Mouse (Mus musculus): Measurements from ENCODE around the gene Olfr251. TPM values are rescaled to one million over a fixed set of nuclear protein-coding genes. Genes with fewer than 3 reads are reported as not detected.
"Not testable (repeated sequence)": the region's sequence is repeated elsewhere in the genome, so short reads cannot be mapped to it uniquely, and the experiment has no call there.

Olfr251 gene
- not detected in 2 replicates for polyA plus RNA-seq (2015; fragmentation: Nextera tagmentation; extraction: Ambion mirVana)

DNA sequence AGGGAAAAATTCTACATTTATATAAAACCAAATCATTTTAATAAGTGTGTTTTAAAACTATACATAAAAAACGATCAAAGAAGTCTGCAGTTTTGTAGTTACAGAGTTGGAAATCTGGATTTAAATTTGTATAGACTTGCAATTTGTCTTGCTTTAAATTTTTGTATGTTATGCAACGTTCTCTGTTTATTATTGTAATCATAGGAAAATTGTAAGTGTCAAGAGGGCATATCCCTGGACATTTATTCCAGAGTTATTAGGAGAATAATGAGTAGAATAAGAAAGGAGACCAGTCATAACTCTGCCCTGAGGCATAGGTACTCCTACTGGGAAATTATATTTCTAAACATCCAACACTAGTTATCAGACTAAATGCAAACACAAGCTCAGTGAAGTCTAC lies at the start of gene Olfr251:
TSS of gene Olfr251 (plus strand) at position 301 of the 400 bp plus-strand sequence.
- H3K4me3 ChIP-seq (replicated peaks; ENCODE audit: low read depth, low read length), result no peak within 1 kb of the TSS
- H3K4me1 ChIP-seq (replicated peaks; ENCODE audit: insufficient read depth, low read length), result no peaks in the 10 kb centered on the region
- no peaks in the 10 kb centered on the region for H3K36me3 ChIP-seq (ENCODE audit: insufficient read depth, low read length)
- no peak within 1 kb of the TSS for H3K27ac ChIP-seq
- no peak for ATAC-seq (replicated peaks; ENCODE audit: low FRiP score, low read depth)
- H3K4me2 ChIP-seq (ENCODE audit: low read length), result no peak within 1 kb of the TSS
- no peaks in the 10 kb centered on the region for H3K27me3 ChIP-seq (ENCODE audit: insufficient read depth, low read length)
- no peak for TF ChIP-seq CTCF (IDR thresholded peaks at IDR 0.05; ENCODE audit: low read depth)
- DNase-seq (ENCODE audit: low spot score), result no peak
- 65% methylated on average over 2 of the region's 2 CpGs for WGBS
- no peak within 1 kb of the TSS for H3K9ac ChIP-seq (ENCODE audit: low read depth, low read length)
- H3K9me3 ChIP-seq (replicated peaks; ENCODE audit: low read length), result no peaks in the 10 kb centered on the region

DNA sequence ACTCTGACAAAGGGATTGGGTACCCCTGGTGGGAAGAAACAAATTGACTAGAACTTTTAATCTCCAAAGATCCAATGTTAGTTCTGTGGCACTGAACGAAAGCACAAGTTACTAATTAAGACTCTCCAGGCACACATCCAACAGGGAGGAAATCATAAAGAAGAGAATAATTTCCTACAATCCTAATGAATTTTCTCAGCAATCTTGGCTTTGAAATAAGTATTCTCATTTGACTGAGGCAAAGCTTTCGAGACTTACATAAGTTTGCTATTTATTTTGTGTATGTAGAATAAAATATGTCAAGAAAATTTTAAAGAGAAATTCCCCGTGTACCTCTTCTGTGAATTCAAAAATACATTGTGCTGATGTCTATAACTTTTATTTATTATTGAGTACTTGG lies 48.1 kb upstream of the Olfr251 start, which contains the start of gene Olfr25:
TSS of gene Olfr25 (plus strand) at position 301 of the 400 bp plus-strand sequence.
- Histone ChIP-seq H3K27ac (no peak within 1 kb of the TSS), H3K27me3 (ENCODE audit: insufficient read depth, low read length) (no peaks in the 10 kb centered on the region), H3K9ac (ENCODE audit: low read depth, low read length) (no peak within 1 kb of the TSS), H3K4me1 (replicated peaks; ENCODE audit: insufficient read depth, low read length) (no peaks in the 10 kb centered on the region), H3K4me3 (replicated peaks; ENCODE audit: low read depth, low read length) (no peak within 1 kb of the TSS), H3K4me2 (ENCODE audit: low read length) (no peak within 1 kb of the TSS), H3K9me3 (replicated peaks; ENCODE audit: low read length) (no peaks in the 10 kb centered on the region), H3K36me3 (ENCODE audit: insufficient read depth, low read length) (no peaks in the 10 kb centered on the region)
- DNase-seq (ENCODE audit: low spot score) (no peak), ATAC-seq (replicated peaks; ENCODE audit: low FRiP score, low read depth) (no peak)
- TF ChIP-seq CTCF (IDR thresholded peaks at IDR 0.05; ENCODE audit: low read depth), result no peak
- 72% methylated on average over 3 of the region's 3 CpGs for WGBS

DNA sequence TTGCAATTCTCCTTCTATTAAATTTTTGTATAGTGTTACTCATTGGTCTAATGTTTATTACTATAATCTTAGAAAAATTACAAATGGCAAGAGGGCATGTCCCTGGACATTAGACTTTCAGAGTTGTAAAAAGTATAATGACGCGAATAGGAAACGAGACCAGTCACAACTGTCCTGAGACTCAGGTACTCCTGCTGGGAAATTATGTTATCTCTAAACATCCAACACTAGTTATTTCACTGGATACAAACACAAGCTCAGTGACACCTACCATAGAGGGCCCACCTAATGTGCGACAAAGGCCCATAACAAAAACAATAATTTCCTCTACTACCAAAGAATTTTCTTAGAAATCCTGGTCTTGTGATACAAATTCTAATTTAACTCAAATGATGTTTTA lies 28.8 kb upstream of the Olfr251 start, which contains the start of gene Olfr898:
TSS of gene Olfr898 (plus strand) at position 301 of the 400 bp plus-strand sequence.
- no peak for TF ChIP-seq CTCF (IDR thresholded peaks at IDR 0.05; ENCODE audit: low read depth)
- Histone ChIP-seq H3K4me3 (replicated peaks; ENCODE audit: low read depth, low read length) (no peak within 1 kb of the TSS), H3K9ac (ENCODE audit: low read depth, low read length) (no peak within 1 kb of the TSS), H3K36me3 (ENCODE audit: insufficient read depth, low read length) (no peaks in the 10 kb centered on the region), H3K9me3 (replicated peaks; ENCODE audit: low read length) (no peaks in the 10 kb centered on the region), H3K4me2 (ENCODE audit: low read length) (no peak within 1 kb of the TSS), H3K4me1 (replicated peaks; ENCODE audit: insufficient read depth, low read length) (no peaks in the 10 kb centered on the region), H3K27ac (no peak within 1 kb of the TSS), H3K27me3 (ENCODE audit: insufficient read depth, low read length) (no peaks in the 10 kb centered on the region)
- no peak for DNase-seq (ENCODE audit: low spot score)
- ATAC-seq (replicated peaks; ENCODE audit: low FRiP score, low read depth), result no peak
- WGBS, result 96% methylated on average over 4 of the region's 4 CpGs

DNA sequence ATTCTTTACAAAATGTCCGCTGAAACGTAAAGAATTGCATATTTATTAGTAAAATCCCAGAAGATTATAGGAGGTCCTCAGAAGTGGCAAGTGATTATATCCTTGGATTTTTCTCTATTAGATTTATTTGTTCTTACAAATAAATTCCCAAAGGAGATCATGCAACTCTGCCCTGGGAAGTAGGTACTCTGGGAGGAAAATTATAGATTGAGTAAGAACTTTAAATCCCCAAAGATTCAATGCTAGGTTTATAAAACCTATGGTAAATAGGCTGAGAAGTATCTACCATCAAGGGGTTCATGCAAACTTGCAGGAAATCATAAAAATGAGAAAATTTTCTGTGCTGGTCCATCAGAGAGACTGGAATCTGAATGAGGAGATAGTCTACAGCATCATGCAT lies 10.3 kb upstream of the Olfr251 start, which contains the start of gene Olfr250:
TSS of gene Olfr250 (plus strand) at position 301 of the 400 bp plus-strand sequence.
- no peak for TF ChIP-seq CTCF (IDR thresholded peaks at IDR 0.05; ENCODE audit: low read depth)
- 91% methylated on average over 2 of the region's 2 CpGs for WGBS
- Histone ChIP-seq H3K27ac (no peak within 1 kb of the TSS), H3K36me3 (ENCODE audit: insufficient read depth, low read length) (no peaks in the 10 kb centered on the region), H3K4me1 (replicated peaks; ENCODE audit: insufficient read depth, low read length) (no peaks in the 10 kb centered on the region), H3K4me3 (replicated peaks; ENCODE audit: low read depth, low read length) (no peak within 1 kb of the TSS), H3K27me3 (ENCODE audit: insufficient read depth, low read length) (no peaks in the 10 kb centered on the region), H3K4me2 (ENCODE audit: low read length) (no peak within 1 kb of the TSS), H3K9me3 (replicated peaks; ENCODE audit: low read length) (no peaks in the 10 kb centered on the region), H3K9ac (ENCODE audit: low read depth, low read length) (no peak within 1 kb of the TSS)
- DNase-seq (ENCODE audit: low spot score), result no peak
- no peak for ATAC-seq (replicated peaks; ENCODE audit: low FRiP score, low read depth)

DNA sequence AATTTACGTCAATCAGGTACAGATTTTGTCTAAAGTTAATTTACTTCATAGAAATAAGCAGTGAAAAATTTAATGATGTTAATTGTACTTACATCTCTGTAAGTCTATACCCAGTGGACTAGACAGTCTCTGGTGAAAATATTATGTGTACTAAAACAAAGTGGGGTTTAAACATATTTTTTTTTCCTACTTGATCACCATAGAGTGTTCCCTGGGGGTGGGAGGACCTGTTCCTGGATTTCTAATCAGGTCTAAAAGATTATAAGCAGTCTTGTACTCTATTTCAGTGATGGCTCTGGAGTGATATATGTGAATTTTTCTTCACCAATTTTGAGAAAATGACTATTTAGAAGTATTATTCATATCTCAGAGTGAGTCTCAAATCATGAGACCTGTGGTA lies 24.5 kb downstream of the Olfr251 start, which contains the start of gene Olfr147:
TSS of gene Olfr147 (plus strand) at position 301 of the 400 bp plus-strand sequence.
- ATAC-seq (replicated peaks; ENCODE audit: low FRiP score, low read depth), result no peak

DNA sequence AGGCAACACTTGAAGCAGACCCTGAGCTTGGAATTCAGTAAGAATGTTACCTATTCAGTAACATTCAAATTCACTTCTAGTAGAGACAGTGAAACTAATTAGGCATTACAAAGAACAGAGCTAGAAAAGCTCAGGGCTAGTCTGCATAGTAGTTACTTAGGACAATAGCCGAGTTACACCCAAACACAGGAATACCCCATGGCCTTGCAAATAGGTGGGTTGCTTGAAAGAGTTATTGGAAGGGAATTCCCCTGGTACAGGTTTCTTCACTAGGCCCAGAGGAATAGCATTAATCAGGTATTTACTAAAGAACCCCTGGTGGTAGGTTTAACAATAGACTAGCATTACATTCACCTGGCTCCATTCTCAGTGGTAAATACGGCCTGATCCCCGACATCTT lies 30.6 kb downstream of the Olfr251 start:
- 91% methylated on average over 3 of the region's 3 CpGs for WGBS
- not testable (repeated sequence) for H3K4me1 ChIP-seq (replicated peaks; ENCODE audit: insufficient read depth, low read length); DNase-seq (ENCODE audit: low spot score)

More for the DNA sequence above, 24.5 kb downstream of the Olfr251 start, which contains the start of gene Olfr147:
- Histone ChIP-seq H3K4me1 (replicated peaks; ENCODE audit: insufficient read depth, low read length) (no peaks in the 10 kb centered on the region), H3K4me3 (replicated peaks; ENCODE audit: low read depth, low read length) (no peak within 1 kb of the TSS), H3K9me3 (replicated peaks; ENCODE audit: low read length) (no peaks in the 10 kb centered on the region), H3K9ac (ENCODE audit: low read depth, low read length) (no peak within 1 kb of the TSS), H3K27me3 (ENCODE audit: insufficient read depth, low read length) (no peaks in the 10 kb centered on the region), H3K4me2 (ENCODE audit: low read length) (no peak within 1 kb of the TSS), H3K36me3 (ENCODE audit: insufficient read depth, low read length) (no peaks in the 10 kb centered on the region), H3K27ac (no peak within 1 kb of the TSS)
- no peak for TF ChIP-seq CTCF (IDR thresholded peaks at IDR 0.05; ENCODE audit: low read depth)
- 69% methylated on average over 1 of the region's 1 CpGs for WGBS
- no peak for DNase-seq (ENCODE audit: low spot score)

DNA sequence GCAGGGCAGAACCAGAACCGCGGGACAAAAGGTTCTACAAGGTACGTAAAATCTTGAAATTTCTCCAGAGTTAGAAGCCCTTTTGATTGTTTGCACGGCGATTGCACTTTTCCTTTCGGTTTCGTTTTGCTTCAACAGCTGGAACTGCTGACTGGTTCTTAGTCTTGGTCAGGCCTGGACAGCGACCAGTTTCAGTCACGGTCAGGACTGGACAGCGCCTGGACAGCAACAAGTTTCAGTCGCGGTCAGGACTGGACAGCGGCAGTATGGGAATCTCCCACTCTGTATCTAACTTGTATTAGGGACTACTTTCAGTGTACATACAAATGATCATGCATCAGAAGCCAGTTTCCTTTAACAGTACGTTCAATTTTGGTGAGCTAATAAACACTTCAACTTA lies 36.6 kb downstream of the Olfr251 start:
- ATAC-seq (replicated peaks; ENCODE audit: low FRiP score, low read depth); H3K4me2 ChIP-seq (ENCODE audit: low read length); H3K4me1 ChIP-seq (replicated peaks; ENCODE audit: insufficient read depth, low read length); H3K27ac ChIP-seq; H3K27me3 ChIP-seq (ENCODE audit: insufficient read depth, low read length); H3K9me3 ChIP-seq (replicated peaks; ENCODE audit: low read length); H3K9ac ChIP-seq (ENCODE audit: low read depth, low read length); H3K36me3 ChIP-seq (ENCODE audit: insufficient read depth, low read length); H3K4me3 ChIP-seq (replicated peaks; ENCODE audit: low read depth, low read length): not testable (repeated sequence)
- 85% methylated on average over 14 of the region's 14 CpGs for WGBS
- peak; percentile 54 for DNase-seq (ENCODE audit: low spot score)

More for the DNA sequence above, 30.6 kb downstream of the Olfr251 start:
- ATAC-seq (replicated peaks; ENCODE audit: low FRiP score, low read depth); H3K27me3 ChIP-seq (ENCODE audit: insufficient read depth, low read length); H3K4me2 ChIP-seq (ENCODE audit: low read length); H3K9me3 ChIP-seq (replicated peaks; ENCODE audit: low read length); H3K36me3 ChIP-seq (ENCODE audit: insufficient read depth, low read length); H3K27ac ChIP-seq; H3K9ac ChIP-seq (ENCODE audit: low read depth, low read length); H3K4me3 ChIP-seq (replicated peaks; ENCODE audit: low read depth, low read length): not testable (repeated sequence)

Measured in kidney, postnatal 0 days (tissue).